Mouse (Mus musculus): ENCODE measurements around the gene Elmo1.
A peak's percentile ranks its signal among the peaks of the same experiment; 100 is the strongest.

Gene Elmo1

DNA sequence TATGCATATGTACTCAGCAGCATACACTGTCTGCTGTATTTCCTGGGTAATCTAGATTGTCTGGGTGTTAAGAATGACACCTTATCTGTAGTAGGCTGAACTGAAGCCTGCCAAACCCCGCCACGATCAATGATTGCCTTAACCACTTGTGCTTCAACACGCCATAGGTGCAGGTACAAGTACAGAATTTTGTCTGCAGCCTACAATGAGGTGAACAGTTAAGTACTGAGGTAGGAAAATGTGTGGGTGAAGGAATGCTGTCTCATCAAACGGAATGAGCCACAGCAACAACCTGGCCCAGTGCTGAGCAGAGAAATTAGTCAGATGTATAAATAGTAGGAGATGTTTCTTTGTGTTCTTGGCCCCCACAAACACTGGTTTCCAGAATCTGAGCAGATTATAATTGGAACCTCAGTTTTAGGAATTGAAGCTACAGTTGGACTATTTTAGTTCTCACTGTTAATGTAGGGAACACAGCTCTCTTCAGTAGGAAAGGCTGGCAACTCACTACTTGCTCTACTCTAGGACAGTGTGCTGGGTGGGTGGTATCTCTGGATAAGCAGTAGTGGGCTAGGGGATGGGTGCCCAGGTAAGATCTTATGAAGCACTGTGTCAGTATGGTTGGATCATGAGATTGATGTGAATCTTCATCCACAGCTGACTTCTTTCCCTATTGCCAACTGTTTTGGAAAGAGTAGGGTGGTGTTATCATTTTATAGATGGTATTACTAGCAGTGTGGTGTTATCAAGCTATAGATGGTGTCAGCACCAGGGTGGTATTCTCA lies 4.7 kb downstream of the Elmo1 start:
- DNase-seq (ENCODE audit: low spot score in 2 of 2) = peak; percentile 40 to 60

- DNase-seq (ENCODE audit: low spot score in 2 of 2) = no peak
Measured at GRCm38 (mm10) chr13:20097006-20097617, 6.7 kb downstream of the Elmo1 start.

GRCm38 (mm10) chr13:20097934-20098593 lies 7.7 kb downstream of the Elmo1 start:
- no peak for DNase-seq (ENCODE audit: low spot score in 2 of 2)

DNA sequence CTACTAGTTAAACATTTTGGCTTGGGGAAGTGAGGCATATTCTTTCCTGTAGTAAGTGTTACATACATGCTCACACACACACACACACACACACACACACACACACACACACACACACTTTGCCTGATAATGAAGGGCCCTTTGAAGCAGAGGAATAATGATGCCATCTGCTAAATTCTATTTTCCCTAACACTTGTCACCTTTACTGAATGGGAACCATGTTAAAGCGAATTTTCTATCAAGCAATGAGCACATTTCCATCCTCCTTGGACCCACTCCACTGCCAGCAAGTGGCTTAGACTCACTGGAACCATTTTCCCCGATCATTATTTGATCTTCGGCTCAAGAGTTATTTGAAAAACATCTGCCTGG lies 8.2 kb downstream of the Elmo1 start:
- DNase-seq (ENCODE audit: low spot score in 2 of 2) = no peak

GRCm38 (mm10) chr13:20099546-20099945 lies 9.2 kb downstream of the Elmo1 start:
- no peak for DNase-seq (ENCODE audit: low spot score in 2 of 2)

DNA sequence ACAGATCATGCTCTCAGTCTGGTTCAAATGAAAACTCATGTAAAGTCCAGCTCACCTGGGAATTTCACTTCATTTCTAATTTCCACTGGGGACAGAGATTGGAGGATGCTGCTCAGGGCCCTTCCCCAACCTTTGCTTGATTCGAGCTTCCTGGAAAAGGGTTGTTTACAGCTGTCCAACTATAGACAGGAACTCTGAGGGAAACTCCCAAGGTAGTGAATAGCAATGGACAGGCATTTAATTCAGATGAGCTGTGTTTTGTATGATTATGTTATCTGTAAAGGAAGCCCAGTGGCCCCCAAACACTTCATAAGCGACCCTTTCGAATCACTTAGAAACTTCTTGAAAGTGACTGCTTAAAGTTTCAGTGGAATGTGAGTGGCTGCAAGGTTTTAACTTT lies 10.0 kb downstream of the Elmo1 start:
- DNase-seq (ENCODE audit: low spot score in 2 of 2) = no peak

- DNase-seq (ENCODE audit: low spot score in 2 of 2) = no peak
Measured at GRCm38 (mm10) chr13:20101691-20102090, 11.3 kb downstream of the Elmo1 start.

DNA sequence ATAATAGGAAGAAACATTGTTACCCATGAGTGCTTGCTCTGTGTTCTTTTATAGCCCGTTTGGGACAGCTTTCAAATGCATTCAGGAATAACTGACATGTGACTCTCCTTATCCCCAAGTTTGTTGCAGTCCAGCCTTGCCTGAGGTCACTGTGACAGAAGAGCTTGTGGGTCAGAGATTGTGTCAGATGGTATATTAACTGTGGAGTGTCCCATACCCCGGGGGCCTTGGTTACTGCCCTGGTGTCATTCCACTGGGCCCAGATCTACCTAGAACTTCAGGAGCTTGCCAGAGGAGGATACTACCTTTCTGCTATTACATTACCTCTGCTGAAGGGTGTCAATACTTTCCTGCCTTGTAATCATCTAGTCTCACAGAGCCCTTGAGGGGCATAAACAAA lies 14.4 kb downstream of the Elmo1 start:
- no peak for DNase-seq (ENCODE audit: low spot score in 2 of 2)

- no peak for DNase-seq (ENCODE audit: low spot score in 2 of 2)
Measured at GRCm38 (mm10) chr13:20105996-20106395, 15.6 kb downstream of the Elmo1 start.

- DNase-seq (ENCODE audit: low spot score in 2 of 2) = no peak
Measured at GRCm38 (mm10) chr13:20107953-20108498, 17.6 kb downstream of the Elmo1 start.

DNA sequence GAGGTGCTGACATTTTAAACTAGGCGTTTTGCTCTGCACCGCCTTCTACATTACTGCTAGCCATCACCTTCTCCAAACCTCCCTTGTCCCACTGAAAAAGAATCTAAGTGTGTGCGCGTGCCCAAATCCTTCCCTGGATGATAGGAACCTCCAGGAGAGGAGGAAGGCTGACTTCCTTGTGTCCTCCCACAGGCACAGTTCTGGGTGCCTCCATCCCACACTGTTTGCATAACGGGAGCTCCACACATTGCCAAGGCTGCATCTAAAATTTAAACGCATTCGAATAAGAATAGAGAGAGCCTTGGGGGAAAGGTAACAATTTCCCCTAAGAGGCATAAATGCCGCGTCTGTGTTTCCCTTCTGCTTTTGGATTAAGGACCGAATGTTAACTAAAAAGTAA lies 18.6 kb downstream of the Elmo1 start:
- peak; percentile 55 for DNase-seq (ENCODE audit: low spot score in 2 of 2)

DNA sequence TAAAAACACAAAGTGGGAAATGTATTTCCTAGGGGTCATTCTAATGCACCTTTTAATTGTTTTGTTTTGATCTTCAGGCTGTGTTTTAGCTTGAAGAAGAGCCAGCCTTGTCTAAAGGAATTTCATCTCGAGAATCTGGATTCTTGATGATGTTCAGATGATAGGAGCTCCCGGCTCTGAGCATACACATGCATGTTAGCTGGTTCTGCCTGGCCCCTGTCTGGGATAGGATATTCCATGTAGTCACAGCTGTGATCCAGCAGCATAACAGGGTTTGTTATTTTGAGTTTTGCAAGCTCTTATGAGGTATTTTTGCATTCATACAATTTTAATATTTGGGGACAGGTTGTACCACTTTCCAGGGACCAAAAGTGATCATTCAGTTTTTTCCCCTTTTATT lies 19.1 kb downstream of the Elmo1 start:
- no peak for DNase-seq (ENCODE audit: low spot score in 2 of 2)

DNA sequence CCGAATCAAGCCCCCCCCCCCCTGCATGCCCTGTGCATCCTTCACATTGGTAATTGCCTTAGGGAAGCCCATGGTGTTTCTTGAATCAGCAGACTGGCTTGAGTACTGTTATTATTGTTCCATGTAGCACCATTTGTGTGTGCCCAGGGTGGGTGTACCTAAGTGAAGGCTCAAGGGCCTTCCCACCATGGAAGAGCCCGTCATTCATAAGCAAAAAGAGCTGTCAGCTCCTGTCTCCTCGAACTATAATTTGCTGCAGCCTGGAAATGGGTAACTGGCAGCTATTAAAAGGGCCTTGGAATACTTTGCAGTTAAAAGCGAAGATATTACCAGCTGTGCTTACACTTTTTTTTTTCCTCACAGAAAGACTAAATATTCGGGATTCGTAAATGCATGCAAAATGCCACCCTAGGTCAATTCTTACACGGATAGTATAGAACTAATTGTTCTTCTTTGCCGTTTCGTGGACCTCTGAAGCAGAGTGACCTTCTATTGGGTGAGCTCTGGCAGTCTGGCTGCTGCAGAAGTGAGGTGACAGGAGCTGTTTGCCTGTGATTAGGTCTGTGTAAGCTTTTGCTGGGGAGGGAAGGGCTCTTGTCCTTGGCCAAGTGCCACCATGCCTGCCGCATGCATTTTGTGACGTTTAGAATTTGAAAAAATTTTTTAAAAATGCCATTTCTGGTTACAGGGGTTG lies 19.7 kb downstream of the Elmo1 start:
- no peak for DNase-seq (ENCODE audit: low spot score in 2 of 2)

DNA sequence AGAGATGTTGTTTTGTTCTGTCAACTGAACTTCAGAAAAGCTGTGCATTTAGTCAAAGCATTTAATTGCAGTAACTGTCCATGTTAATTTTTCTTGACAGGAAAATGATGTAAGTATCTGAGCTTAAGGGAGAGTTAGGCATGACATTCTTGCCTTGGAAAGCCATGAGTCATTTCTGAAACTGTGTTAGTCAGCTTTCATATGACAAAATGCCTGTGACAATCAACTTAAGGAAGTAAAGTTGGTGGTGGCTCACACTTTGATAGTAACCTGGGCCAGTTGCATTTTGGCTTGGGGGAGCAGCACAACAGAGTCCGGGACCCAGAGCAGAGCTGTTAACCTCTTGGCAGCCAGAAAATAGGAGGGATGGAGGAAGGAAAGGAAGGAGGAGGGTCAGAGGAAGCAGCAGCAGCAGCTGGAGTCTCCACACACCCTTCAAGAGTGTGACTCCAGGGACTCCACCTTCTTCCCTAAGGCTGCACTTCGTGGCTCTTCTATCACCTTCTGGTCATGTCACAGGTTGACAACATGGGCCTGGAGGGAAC lies 20.9 kb downstream of the Elmo1 start:
- DNase-seq (ENCODE audit: low spot score in 2 of 2) = no peak

- DNase-seq (ENCODE audit: low spot score in 2 of 2) = no peak
Measured at GRCm38 (mm10) chr13:20115131-20115907, 24.9 kb downstream of the Elmo1 start.

DNA sequence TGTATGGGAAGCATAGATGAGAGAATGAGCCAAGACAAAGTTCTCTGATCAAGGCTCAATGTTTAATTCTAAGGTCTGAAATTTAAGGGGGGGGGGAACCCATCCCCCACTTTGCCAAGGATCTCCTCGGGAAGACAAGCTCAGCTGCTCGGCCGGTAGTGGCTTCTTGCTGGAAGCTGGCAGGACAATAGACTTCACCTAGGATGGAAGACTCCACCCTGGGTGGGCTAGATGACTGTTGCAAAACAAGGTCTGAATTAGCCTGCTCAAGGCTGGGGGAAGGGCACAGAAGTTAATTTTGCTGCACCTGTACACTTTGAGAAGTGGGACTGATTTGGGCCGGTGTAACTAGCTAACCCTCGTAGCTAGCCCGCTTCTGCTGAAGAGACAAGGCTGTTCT lies 25.6 kb downstream of the Elmo1 start:
- DNase-seq (ENCODE audit: low spot score in 2 of 2) = no peak

GRCm38 (mm10) chr13:20116868-20117510 lies 26.6 kb downstream of the Elmo1 start:
- DNase-seq (ENCODE audit: low spot score in 2 of 2) = no peak

DNA sequence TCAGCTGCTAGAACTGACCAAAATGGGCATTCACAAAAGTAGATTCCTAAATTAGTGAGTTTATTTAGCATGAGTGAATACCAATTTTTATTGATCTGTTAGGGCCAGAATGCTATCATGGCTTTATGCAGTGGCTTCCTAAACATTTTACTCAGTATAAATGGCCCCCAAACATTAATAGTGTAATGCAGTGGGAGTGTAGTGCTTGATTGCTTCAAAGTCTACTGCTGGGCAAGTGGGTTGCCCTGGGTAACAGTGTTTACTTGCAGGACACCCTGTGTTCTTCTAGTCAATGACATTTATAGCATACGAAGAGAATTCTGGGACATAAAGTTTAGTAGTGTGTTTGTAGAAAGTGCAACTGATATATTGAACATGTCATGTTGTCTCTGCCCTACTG lies 27.3 kb downstream of the Elmo1 start:
- DNase-seq (ENCODE audit: low spot score in 2 of 2) = no peak

DNA sequence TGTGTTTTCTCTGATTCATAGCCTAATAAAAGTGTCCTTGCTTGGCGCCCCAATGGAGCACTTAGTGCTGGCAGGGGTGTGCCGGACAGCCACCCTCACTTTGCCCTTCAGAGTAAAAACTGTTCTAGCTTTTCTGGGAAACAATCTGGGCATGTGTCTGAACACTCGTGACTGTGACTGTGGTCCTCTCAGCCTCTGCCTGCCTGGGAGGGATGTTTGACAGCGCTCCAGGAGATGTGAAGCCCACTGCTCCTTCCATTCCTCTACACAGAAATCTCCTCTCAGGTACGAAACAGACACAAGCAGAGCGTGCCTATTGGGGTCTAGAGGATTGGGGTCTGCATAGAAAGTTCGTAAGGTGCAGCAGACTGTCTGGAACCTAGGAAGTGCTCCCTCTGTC lies 28.5 kb downstream of the Elmo1 start:
- no peak for DNase-seq (ENCODE audit: low spot score in 2 of 2)

- DNase-seq (ENCODE audit: low spot score in 2 of 2) = no peak
Measured at GRCm38 (mm10) chr13:20120723-20121122, 30.3 kb downstream of the Elmo1 start.
